Mouse (Mus musculus): ENCODE measurements around the gene Lrrc73.

Lrrc73 gene

GRCm38 (mm10) chr17:46297028-46297363, 43.7 kb downstream of the Lrrc73 start:
- no peak for DNase-seq

GRCm38 (mm10) chr17:46297364-46298219, 44.3 kb downstream of the Lrrc73 start, which contains the start of gene Dlk2:
TSS of gene Dlk2 (plus strand) at chr17:46297421.
- DNase-seq: peak in 1 of 2 experiments; percentile 41

GRCm38 (mm10) chr17:46298220-46298913, 45.0 kb downstream of the Lrrc73 start:
- DNase-seq: peak; percentile 94

GRCm38 (mm10) chr17:46301892-46302291, 48.6 kb downstream of the Lrrc73 start:
- no peak for DNase-seq

- no peak for DNase-seq
Observed at GRCm38 (mm10) chr17:46304184-46304583, 50.9 kb downstream of the Lrrc73 start.
